Mouse (Mus musculus) left cerebral cortex, adult 2 months (tissue): Measurements from ENCODE around the gene Tuft1. TPM values are rescaled to one million over a fixed set of nuclear protein-coding genes. Genes with fewer than 3 reads are reported as not detected.

Experiments
- DNase-seq, 2 experiments: peaks; one replicate each; pipeline ENCODE4 v3.0.0; 2021 to 2022; ENCODE audit warnings: low spot score in 2 of 2, mixed read lengths in 1 of 2; ENCODE audit errors: extremely low spot score in 1 of 2
- H3K27ac ChIP-seq: fragments of 200-600 bp; 2 replicates; pipeline ENCODE4 v1.8.1; 2022
- H3K4me3 ChIP-seq: fragments of 200-600 bp; 2 replicates; pipeline ENCODE4 v1.8.1; 2022
- CTCF ChIP-seq: fragments of 200-600 bp; IDR thresholded peaks from 2 replicates; pipeline ENCODE4 v1.8.1; 2022; ENCODE audit warnings: antibody characterized with exemption, mild to moderate bottlenecking, moderate library complexity
- intact Hi-C: fragments of 180-260 bp; cut with DNase I; formaldehyde crosslinking; loops from one replicate; pipeline ENCODE4 v1.15.1; 2025
- total RNA-seq, 2 experiments: library from RNA; stranded (reverse); gene quantifications; 2 replicates each; pipeline ENCODE4 v1.2.3; 2021

Tuft1 gene
- total RNA-seq, 2 experiments from 2014 or later: 1.8 to 1.9 TPM

GRCm38 (mm10) chr3:94581138-94581780 lies 77.4 kb downstream of the Tuft1 start:
- Histone ChIP-seq H3K4me3 (peak overlapping the region; percentile 97), H3K27ac (peak overlapping the region; percentile 98; the same call in 1 of the 2 replicates)
- DNase-seq: peak; percentile 20 to 27
- intact Hi-C loops: loop anchor here (5.0 kb wide), 2 partner anchors 124 to 256 kb away; partner anchors contain the start of gene Pogz
- no peak for TF ChIP-seq CTCF

- H3K4me3 ChIP-seq: no peak overlapping the region
- no peak for DNase-seq
- intact Hi-C loops: no loop called here
- no peak for TF ChIP-seq CTCF
- no peak overlapping the region for H3K27ac ChIP-seq
Observed at GRCm38 (mm10) chr3:94574506-94574905, 84.2 kb downstream of the Tuft1 start.

GRCm38 (mm10) chr3:94567242-94567641 lies 91.4 kb downstream of the Tuft1 start:
- H3K27ac ChIP-seq: no peak overlapping the region
- intact Hi-C loops: no loop called here
- no peak overlapping the region for H3K4me3 ChIP-seq
- no peak for TF ChIP-seq CTCF
- DNase-seq: no peak

- Histone ChIP-seq H3K27ac (no peak overlapping the region), H3K4me3 (no peak overlapping the region)
- no peak for TF ChIP-seq CTCF
- intact Hi-C loops: no loop called here
- DNase-seq: no peak
Observed at GRCm38 (mm10) chr3:94565557-94565956, 93.1 kb downstream of the Tuft1 start.

GRCm38 (mm10) chr3:94565127-94565526 lies 93.5 kb downstream of the Tuft1 start:
- no peak overlapping the region for H3K27ac ChIP-seq
- intact Hi-C loops: no loop called here
- DNase-seq: no peak
- no peak overlapping the region for H3K4me3 ChIP-seq
- TF ChIP-seq CTCF: no peak

- Histone ChIP-seq H3K4me3 (no peak overlapping the region), H3K27ac (no peak overlapping the region)
- TF ChIP-seq CTCF: peak; percentile 8
- intact Hi-C loops: no loop called here
- DNase-seq: no peak
Observed at GRCm38 (mm10) chr3:94564356-94565010, 94.2 kb downstream of the Tuft1 start.

- H3K4me3 ChIP-seq: no peak overlapping the region
- H3K27ac ChIP-seq: no peak overlapping the region
- DNase-seq: no peak
- intact Hi-C loops: no loop called here
- no peak for TF ChIP-seq CTCF
Observed at GRCm38 (mm10) chr3:94563163-94563562, 95.5 kb downstream of the Tuft1 start.

Other genes with a start within 250 kb of the Tuft1 start
- gene Tdrkh, start 245.6 kb downstream of the Tuft1 start, total RNA-seq: 10 to 100 TPM; 38.8 to 38.9 TPM
- gene Mrpl9, start 215.6 kb downstream of the Tuft1 start, total RNA-seq: 10 to 100 TPM; 38.6 to 41.6 TPM
- not detected for gene Oaz3, start 215.0 kb downstream of the Tuft1 start, total RNA-seq
- gene Celf3, start 180.6 kb downstream of the Tuft1 start, total RNA-seq: 100 to 1,000 TPM; 159 to 177 TPM
- gene Riiad1, start 178.5 kb downstream of the Tuft1 start, total RNA-seq: 1 to 10 TPM; 4.4 to 5.8 TPM
- gene Snx27, start 76.2 kb downstream of the Tuft1 start, total RNA-seq: 100 to 1,000 TPM; 102 to 107 TPM
- not detected for gene Gm10972, start 15.8 kb downstream of the Tuft1 start, total RNA-seq
- 1 to 10 TPM in 1 of 2 experiments, not detected in 1; 1.1 TPM for gene Selenbp2, start 34.7 kb upstream of the Tuft1 start, total RNA-seq
- gene Cgn, start 127.6 kb upstream of the Tuft1 start, total RNA-seq: 1 to 10 TPM; 4.5 TPM
- 10 to 100 TPM; 57.4 to 60.2 TPM for gene Pogz, start 178.7 kb upstream of the Tuft1 start, total RNA-seq
- gene Psmb4, start 228.1 kb upstream of the Tuft1 start, total RNA-seq: 100 to 1,000 TPM; 245 to 288 TPM